Mouse (Mus musculus) cerebellum, postnatal 4 days (tissue): ENCODE measurements around the gene Olfr1280.
"Not testable (repeated sequence)": the region's sequence is repeated elsewhere in the genome, so short reads cannot be mapped to it uniquely, and the experiment has no call there.

Experiments used
- DNase-seq, 2 experiments: peaks; one replicate each; pipeline ENCODE4 v3.0.0; 2022; ENCODE audit warnings: low spot score in 2 of 2, mixed read lengths in 1 of 2

Gene Olfr1280

GRCm38 (mm10) chr2:111313717-111314116 lies at the start of gene Olfr1280:
Gene Olfr1280 (plus strand): TSS chr2:111314017.
- no peak for DNase-seq

DNA sequence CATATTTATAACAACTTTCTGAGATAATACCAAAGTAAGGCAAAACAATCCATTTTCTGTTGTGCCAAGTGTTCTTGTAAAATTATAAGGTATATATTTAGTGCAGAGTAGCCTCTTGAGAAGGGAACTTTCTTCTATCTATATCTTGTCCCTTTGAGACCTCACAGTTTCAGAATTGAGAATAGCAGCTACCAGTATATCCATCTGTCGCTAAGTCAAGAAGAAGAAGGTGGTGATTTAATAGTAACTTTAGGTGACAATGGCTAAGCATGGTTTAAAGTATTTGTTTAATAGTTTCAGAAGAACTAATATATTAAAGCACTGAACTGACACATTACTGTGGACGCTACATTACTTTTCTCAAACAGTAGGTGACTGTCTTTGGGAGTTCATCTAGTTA lies 39.8 kb upstream of the Olfr1280 start, which contains the start of gene Olfr1277:
Gene Olfr1277 (minus strand): TSS at position 101 of the 400 bp plus-strand sequence.
- DNase-seq = no peak

DNA sequence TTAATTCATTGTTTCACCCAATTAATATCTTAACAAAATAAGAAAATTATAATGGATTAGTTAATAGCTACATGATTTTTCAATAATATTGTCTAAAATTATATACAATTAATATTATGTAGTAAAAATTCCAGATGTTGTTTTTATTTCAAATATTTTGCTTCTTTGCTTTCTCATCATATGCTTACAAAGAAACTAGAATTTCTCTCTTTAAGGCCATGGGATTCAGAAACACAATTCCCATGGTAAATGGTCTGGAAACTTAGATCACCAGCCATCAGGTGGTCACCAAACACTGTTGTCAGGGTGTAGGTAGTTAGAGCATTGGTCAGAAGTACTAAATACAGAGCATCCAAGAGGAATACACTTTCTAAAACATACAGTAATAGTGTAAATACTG lies 24.0 kb upstream of the Olfr1280 start, which contains the start of gene Olfr1278:
Gene Olfr1278 (plus strand): TSS at position 301 of the 400 bp plus-strand sequence.
- DNase-seq = no peak

- DNase-seq = no peak
These were observed 15.3 kb upstream of the Olfr1280 start for GRCm38 (mm10) chr2:111298541-111298940.

- no peak for DNase-seq
These were observed 13.4 kb upstream of the Olfr1280 start, which contains the start of gene Olfr1279 for GRCm38 (mm10) chr2:111300374-111300773. Gene Olfr1279 (plus strand): TSS chr2:111300635.

DNA sequence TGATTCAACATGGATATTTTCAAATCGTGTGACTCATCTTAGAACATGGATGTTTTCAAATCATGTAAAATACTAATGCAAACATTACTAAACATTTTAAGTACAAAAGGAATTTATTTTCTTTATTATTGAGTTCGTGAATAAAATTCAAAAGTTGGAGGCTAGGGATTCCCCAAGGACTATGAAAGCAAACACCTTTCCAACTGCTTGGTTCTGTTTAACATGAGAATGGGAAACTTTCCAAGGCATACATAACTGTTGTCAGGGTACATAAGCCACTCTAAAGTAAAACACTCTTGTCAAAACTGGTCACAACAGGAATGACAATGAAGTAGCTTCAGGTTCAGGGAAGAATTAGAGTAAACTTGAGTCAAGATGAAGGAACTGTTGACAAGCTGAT lies 12.4 kb downstream of the Olfr1280 start, which contains the start of gene Olfr1281:
Gene Olfr1281 (plus strand): TSS at position 301 of the 400 bp plus-strand sequence.
- DNase-seq = no peak

GRCm38 (mm10) chr2:111333721-111334120 lies 19.9 kb downstream of the Olfr1280 start:
- DNase-seq = not testable (repeated sequence)

- no peak for DNase-seq
These were observed 22.2 kb downstream of the Olfr1280 start, which contains the start of gene Olfr1282 for GRCm38 (mm10) chr2:111335976-111336375. Gene Olfr1282 (minus strand): TSS chr2:111336076.

- no peak for DNase-seq
These were observed 52.7 kb downstream of the Olfr1280 start, which contains the start of gene Olfr1283 for GRCm38 (mm10) chr2:111366490-111366889. Gene Olfr1283 (plus strand): TSS chr2:111366790.

DNA sequence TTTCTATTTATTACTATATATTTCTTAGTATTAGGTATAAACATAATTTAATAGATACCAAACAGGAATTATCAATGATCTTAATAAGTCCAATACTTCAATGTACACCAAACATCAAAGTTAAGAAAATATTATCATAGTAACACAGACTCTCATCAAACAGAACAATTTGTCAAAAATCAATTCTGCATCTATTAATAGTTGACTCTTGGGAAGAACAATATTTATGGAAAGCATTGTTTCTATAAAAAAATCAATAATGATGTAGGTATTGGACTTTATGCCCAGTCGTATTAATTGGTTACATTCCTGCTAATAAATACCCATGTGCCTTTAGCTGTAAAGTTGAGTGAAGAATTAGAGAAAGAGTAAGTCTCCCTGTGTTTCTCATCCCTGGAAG lies 61.4 kb downstream of the Olfr1280 start, which contains the start of gene Olfr1284:
Gene Olfr1284 (plus strand): TSS at position 301 of the 400 bp plus-strand sequence.
- no peak for DNase-seq
